Mouse (Mus musculus): ENCODE measurements around the gene Wdr75.
A peak's percentile ranks its signal among the peaks of the same experiment; 100 is the strongest.

The Wdr75 gene

DNA sequence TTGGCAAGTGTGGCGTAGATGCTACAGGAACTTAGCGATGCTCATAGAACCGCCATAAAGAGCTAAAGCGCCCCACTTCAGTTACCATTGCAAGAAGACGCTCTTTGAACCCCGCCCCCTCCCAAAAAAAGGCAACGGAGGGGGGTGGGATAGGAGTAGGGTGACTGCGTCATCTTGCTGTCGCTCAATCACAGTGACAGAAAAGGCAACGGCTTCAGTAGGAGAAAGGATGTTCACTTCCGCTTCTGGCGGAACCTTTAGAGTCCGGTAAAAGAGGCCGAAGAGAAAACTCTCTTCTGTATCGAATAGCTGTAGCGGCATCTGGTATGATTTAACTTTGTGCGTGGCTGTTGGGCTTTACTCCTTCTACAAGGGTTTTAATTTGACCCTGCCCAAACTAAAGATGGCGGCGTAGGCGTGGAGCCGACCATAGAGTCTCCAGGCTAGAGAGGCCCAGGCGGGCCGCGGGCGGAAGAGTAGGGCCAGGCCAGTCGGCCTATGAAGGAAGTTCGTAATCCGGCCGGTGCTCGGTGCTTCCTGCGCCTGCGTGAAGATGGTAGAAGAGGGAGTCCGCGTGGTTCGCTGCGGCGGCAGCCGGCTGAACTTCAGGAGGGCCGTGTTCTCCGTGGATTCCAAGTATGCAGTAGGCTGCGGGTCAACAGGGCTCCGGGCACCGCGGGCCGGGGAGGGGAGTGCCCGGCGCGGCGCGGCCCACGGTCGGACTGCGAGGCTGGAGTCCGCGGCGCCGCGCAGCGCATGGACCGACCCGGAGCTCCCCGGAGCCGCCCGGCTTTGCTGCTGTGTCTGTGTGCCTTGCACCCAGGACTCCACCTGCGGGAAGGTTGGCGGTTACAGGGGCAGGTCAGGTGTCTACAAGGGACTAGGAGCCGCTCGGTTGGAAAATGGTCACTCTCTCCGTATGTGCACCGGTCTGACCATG lies at the start of gene Wdr75:
Gene Wdr75 (plus strand): TSS at position 198 of the 940 bp plus-strand sequence.
- DNase-seq = peak; percentile 96

DNA sequence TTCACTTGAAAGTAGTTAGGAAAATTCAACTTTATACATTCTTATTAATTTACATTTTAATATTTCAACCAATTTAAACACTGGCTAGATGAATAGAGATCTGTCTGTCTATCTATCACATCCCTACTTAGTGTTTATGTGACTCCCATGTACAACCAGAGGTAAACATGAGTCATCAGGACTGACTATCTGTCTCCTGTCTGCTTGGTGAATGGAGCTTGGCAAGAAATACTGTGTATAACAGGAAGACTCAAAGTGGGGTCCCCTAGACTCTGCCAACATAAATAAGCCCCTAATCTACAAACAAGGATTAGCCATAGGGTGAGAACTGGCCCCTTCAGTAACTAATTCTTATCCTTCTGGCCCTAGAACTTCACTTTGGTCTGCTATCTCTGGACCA lies 39.1 kb upstream of the Wdr75 start:
- no peak for DNase-seq

DNA sequence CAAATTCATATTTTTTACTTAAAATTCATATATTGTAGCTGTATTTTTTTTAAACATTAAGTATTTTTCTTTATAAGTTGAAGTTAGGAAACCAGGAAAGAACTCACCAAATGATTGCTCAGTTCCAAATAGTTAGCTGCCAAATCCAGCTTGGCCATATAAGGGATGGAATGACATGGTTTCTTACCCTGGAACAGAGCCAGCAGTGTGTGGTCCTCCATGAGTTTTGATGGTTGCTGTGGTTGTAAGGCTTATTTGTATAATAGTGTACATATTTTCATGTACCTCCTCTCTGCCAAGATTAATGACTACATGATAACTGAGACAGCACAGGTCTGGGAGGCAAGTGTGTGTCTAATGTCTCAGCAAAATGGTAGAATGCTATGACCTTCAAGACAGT lies 38.3 kb upstream of the Wdr75 start:
- no peak for DNase-seq

DNA sequence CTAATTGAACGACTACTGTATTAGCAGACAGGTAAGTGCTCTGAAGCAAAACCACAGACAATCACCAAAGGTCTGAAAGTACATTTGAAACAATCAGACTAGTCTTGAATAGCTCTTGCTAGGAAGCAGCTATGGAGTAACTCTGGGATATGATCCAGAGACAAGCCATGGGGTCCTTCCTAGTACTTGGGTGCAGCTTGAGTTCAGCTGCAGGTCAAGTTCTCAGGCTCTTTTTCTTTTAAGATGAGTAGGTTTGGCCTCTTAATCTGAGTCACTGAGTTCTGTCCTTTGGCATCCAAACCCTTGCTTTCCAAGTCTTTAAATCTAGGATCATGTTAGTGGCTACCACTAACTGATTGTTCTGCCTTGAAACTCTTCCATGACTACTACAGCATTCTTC lies 37.0 kb upstream of the Wdr75 start:
- no peak for DNase-seq

DNA sequence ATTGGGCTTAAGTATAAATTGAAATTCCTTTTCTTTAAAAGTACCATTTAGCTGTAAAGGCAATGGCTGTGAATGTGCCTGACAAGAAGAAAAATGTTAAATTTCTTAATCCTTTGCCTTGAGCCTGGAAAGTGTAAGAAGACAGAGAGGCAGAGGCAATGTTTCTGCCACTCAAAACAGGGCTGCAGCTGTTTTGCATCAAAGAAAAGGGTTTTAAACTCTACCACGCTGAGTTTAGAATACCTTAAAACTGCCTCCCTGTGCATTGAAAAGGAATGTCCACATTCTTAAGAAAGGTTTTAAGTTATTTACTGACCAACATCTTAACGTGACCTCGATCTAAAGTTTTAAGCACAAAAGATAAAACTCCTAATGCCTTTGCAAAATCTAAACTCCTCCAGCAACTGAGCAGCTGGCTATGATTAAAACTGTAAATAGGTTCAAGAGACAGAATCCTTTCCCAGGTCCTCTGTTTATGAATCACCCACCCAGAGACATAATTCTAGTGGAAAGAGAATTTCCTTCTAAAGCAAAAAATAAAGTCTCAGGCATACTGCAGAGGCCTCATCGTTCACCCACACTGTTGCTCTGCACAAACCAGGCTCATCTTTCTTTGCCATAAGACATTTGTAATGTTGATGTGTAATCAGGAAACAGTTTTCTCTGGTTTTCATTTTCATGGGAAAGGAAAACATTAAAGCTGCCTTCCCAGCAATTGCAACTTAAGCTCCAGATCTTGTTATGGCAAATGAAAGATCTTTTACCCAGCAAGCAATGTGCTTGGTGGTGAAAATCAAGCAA lies 34.1 kb upstream of the Wdr75 start:
- no peak for DNase-seq

DNA sequence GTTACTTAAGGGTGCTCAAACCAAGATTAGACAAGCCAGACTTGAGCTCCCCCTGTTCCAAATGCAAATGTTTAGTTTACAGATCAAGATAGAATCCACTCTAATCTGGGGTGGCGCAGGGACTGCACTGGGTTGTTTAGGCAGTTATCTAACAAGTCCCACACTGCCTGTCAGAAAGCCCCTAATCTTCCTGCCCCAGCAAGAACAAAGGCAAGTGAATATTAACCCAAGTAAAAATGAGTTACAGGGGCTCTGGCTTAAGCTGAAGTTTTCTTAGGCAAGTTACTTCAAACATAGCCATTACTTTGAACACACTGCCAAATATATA lies 33.5 kb upstream of the Wdr75 start:
- DNase-seq = no peak

DNA sequence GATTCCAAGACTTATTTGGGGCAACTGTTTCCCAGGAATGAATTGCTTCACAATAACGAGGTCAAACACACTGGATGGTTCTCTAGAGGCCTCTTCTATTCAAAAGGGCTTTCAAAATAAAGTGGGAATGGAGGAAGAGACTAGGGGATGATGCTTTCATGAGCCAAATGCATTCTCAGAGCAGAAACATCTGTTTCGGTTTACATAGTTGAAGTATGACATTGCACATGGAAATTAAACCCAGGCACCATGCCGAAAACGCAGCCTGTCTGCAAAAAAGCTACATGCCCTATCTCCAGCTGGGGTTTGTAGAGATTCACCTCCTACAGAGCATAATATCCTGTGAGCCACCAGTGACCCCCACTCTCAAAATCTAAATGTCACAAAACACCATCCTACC lies 29.3 kb upstream of the Wdr75 start:
- no peak for DNase-seq

DNA sequence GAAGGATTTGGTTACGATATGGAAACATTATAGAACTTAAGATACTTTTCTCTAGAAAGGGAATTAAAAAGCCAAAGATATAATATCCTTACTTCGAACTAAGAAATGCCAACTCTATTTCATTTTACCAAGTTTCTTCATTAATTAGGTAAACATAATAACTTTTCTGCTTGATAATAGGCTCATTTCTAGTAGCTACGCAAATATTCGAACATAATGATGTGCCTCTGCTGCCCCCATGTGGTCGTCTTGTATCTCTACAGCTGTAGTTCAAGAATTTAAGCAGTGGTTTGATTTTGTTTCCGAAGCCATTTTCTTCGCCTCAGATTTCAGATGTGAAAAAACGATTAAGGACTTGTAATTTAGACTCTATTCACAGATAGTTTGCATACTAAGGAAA lies 28.8 kb upstream of the Wdr75 start:
- DNase-seq = peak; percentile 58 to 68

DNA sequence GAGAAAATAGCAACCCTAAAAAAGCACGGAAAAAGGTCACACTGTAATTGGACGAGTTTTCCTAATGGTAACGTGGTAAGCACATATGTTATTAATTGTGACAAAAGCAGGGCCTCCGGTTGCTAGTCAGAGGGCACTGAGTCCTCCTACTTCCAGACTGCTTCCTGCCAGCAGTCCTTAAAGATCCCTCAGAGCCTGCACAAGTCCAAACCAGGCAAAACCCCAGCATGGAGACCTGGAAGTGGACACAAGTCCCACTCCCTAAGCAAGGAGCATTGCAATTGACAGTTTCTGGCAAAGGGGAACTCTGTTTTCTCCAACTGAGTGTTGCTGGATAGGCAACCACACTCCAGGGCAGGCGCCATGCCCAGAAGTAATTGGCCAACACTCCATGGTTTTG lies 27.4 kb upstream of the Wdr75 start:
- DNase-seq = no peak

DNA sequence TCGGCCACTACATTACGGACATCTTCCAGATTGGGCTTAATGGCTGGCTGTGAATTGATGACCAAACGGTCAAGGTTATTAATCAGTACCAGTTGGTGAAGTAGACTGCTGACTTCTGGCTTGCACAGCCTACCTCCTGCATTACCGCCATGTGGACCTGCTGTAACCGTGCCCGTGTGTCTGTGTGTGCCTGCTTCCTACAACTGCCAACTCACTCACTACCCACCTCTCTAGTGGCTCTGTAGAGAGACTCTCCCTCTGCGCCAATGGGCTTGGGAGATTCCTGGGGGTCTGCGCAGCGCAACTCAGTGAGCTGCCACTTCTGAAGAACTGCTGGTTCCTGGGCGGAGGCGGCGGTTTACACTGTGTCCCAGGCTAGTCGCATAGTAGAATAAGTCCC lies 25.6 kb upstream of the Wdr75 start:
- DNase-seq = peak; percentile 4 to 13

DNA sequence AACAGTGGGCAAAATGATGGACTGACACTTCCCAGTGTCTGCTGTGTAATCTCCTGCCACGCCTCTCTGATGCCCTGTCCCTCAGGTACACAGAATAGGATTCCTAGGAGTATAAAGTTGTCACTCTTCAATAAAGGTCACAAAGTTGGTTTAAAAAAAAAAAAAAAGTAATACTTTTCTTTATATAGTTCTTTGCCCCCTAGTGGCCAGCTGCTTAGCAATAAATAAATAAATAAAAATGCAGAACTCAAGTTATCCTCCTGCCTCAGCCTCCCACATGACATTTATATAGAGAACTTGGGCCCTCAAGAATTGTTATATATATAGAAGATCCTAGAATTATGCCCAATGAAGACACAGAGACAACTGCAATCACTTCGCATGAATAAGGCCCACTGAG lies 24.9 kb upstream of the Wdr75 start:
- no peak for DNase-seq

DNA sequence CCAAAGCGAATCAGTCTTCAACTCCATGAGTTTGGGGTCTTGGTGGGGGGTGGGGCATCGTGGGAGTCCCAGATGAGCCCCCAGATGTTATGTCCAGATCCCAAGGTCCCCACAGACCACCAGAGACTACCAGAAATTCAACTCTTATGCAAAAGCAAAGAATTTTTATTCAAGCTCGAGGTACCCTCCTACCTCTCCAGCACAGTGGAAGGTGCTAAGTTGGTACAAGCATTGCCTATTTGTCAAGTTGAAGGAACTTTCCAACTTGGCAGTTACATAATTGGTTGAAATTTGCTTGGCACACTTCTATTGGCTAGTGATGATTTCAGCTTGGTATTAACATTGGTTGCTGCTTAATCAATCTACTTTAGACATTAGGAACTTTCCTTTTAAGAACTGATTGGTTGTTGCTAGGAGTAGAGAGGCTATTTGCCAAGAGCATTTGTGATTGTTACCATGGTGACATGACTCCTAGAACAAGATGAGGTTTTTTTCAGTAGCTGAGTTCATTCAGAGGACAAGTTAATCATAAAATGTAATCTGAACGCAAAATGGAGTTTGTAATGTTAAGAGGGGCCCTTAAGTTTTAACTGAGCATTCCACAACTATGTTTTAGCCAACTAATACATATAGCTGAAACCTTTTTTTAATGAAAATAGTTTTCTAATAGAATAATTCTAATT lies 14.2 kb upstream of the Wdr75 start:
- DNase-seq = no peak

DNA sequence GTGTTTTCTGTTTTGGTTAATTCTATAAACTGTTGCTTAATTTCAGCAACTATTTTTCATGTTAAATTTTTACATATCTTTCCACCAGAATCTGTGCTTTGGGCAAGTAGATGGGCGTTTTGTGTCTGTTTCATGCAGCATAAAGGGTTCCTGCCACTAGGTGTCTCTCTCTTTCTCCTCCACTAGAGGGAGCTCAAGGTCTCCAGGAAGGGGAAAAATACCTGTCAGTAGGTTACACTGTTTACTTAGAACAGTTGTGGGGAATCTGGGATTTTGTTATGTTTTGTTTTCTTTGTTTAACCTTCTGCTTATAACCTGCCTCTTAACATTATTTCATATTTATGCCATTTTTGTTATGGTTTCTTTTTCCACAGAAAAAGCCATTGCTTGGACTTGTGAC lies 21.9 kb downstream of the Wdr75 start:
- peak; percentile 32 to 50 for DNase-seq

DNA sequence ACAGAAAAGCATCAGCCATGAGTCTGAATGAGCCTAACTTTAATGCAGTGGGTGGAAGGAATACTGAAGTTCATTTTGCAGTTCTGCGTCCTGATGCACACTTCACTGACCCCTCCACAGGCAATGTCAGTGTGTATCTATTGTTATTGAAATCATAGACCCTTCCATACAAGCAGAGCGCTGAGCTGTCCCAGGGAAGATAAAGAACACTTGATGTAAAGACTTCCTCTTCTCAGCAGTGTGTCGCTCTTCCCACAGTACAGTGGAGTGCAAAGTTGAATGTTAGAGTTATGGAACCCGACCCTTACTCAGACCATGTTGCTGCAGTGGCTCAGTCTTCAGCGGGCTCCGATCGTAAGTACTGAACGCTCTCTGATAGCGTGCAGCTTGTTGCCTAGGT lies 23.6 kb downstream of the Wdr75 start:
- DNase-seq = no peak

DNA sequence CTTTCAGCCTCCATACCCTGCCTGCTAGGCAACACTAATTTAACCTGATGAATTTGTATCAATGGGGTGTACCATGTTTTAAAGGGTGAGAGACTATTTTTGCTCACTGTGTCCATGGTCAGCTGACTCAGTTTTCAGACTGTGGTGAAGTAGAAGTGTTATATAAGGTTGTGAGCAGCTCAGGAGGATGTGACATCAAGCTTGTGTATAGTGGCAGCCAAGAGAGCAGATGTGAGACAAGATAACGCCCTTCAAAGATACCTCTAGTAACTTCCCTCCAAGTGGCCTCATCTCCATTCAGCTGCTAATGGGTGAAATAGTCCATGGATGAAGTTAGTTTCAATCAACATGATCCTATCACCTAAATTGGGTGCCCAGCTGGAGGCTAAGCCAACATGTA lies 29.5 kb downstream of the Wdr75 start:
- no peak for DNase-seq

DNA sequence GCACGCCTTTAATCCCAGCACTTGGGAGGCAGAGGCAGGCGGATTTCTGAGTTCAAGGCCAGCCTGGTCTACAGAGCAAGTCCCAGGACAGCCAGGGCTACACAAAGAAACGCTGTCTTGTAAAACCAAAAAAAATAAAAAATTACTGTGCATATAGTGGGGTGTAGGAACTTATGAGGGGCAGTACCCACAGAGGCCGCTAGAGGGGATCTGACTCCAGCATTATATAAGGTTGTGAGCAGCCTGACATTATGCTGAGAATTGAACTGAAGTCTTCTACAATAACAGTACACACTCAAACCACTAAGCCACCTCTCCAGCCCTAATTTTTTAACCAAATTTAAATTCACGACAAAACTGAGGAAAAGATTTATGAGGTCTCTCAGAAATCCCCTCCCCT lies 30.2 kb downstream of the Wdr75 start:
- DNase-seq = peak; percentile 42 to 57

DNA sequence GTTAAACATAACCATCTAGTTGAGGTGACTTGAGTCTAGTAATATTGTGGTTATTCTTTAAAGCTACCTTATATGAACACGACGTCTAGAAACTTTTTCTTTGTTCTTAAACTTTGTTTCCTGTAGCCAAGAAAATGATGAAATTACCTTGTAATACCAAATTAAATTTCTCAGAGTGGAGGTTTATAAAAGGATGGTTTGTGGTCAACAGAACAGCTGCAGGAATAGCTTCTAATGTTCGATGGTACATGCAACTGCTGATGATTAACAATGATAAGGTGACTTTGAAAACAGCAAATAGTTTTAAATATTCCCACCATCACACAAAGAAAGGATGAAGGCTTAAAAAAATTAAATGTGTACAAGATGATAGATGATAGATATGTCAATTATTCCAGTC lies 30.7 kb downstream of the Wdr75 start:
- DNase-seq = no peak

DNA sequence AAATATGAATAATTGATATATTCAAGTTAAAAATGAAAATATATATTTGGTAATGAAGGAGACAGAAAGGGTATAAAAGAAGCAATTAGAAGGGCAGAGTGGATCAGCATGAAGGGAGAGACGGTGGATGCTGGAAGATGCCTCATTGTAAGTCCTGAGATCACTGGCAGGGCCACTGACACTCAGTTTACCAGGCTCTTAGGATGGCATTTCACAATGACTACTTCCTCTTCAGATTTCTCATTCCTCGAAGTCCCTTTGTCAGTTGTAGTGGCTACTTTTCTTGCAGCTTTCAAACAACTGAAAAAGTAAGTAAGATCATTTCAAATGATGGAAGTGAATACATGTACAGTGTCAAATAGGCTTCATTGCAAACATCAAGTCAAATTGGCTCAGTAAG lies 31.2 kb downstream of the Wdr75 start:
- DNase-seq = no peak

DNA sequence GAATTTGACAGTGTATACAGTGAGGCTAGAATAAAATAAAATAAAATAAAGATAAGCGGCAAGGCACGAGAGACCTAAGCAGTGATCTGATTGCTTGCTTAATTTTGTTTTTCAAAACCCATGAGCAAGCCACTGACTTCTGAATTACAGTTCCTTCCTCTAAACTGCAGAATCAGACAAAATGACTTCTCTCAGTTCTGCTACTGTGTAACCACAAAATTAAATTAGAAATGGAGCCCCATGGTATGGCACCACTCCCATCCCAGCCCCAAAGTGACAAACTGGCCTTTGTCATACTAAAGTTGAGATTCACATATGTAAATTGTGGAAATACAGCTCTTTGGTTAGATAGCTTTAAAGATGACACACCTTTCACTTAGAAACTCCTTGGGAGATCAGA lies 31.8 kb downstream of the Wdr75 start:
- DNase-seq = no peak

DNA sequence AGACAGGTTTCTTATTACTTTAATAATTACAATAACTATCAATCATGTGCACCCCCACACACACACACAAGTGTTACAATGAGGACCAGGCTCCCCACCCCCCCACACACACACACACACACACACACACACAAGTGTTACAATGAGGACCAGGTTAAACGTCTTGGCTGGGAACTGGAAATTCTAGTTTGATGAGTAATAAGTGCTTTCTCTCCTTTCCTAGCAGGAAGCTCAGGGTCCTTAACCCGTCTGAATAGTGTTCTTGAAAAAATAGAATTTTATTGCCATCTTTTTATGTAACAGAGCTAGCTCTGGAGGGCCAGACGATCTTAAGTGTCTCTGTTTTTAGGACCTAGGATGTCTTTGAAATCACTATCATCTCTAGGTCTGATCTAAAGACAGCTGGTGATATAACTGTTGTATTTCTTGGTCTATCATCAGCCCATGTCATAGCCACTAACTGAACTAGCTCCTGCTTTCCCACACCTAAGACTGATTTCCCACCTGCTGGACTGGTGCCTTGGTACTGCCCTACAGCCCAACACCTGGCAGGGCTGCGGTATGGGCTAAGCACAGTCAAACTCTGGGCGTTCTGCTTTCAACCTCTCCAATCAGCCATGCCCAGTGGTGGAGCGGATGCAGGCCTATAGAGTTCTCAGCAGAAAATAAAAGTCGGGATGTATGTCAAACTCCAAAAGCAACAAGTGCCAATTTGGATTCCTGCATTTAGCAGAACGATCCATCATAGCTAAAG lies 35.7 kb downstream of the Wdr75 start:
- no peak for DNase-seq

DNA sequence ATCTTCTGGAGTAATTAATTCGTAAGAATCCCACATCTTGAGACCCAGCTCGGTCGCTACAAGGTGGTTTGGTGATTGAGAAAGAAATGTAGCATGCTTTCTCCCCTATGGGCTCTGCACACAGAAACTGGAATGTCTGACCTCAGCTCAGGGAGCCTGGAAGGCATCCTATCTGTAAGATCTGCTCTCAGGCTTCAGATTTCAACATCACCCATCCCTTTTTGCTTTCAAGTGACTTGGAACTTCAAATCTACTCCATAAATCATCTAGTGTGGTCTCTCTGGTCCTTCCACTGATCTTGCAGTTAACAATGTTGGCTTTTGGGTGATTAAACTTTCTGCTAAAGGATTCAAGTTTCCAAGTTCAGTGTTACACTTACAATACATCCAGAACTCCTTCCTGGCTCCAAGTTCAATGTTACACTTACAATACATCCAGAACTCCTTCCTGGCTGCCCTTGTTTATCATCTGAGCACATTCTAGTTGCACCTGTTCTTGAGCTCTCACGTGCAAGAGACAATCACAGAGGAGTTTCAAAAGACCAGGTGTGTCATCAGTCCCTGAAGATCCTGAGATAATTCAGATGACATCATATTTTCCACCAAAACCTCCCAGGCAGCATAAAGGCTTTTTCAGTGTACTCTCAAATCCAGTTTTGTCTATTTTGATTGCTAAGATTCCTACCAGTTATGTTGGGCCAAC lies 40.5 kb downstream of the Wdr75 start:
- DNase-seq = no peak

DNA sequence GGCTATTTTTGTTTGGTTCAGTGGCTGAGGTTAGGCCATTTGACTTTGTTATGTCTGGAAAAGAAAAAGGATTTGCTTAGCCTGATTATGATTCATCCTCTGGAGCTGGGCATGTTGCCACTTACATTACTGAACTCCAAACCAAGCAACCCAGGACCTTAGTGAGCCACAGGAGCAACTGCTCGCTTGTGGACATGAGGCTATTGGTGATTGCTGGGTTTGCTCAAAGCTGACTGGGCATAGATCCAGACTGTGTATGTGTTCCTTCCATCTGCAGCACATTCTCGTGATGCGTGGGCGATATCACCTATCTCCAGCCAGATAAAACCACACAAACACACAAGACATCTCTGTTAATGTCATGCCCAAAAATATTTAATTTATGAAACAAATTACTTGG lies 42.8 kb downstream of the Wdr75 start:
- DNase-seq = peak; percentile 68 to 71
